17 mouse cellular contexts compared by ENCODE assay signal in genomic region chr10:83974548-83974947, GRCm38 (mm10).
DNase-seq lines count a peak whose midpoint lies in the region; ATAC-seq and TF ChIP-seq lines count a peak whose summit lies in the region.
"Had no signal": no experiment of that assay in that cellular context is flagged by ENCODE, and none has a peak within 500 bp of the region (broad histone marks: within the 10 kb centered on the region; RNA-seq: fewer than 3 reads in every experiment).

No protein-coding gene starts in this region.

- no peak for TF ChIP-seq CTCF in lung, postnatal 0 days (IDR thresholded peaks at IDR 0.05)

- H3K4me2 ChIP-seq in kidney, embryonic 15.5 days = no peak overlapping the region
- H3K4me2 ChIP-seq in lung, postnatal 0 days (replicated peaks; ENCODE audit: low read depth, low read length) = no peak overlapping the region
- no peak overlapping the region for H3K4me2 ChIP-seq in midbrain, embryonic 14.5 days (ENCODE audit: low read length)
- H3K4me2 ChIP-seq: embryonic facial prominence, embryonic 15.5 days; forebrain, embryonic 13.5 days; neural tube, embryonic 12.5 days had no signal

- no peak overlapping the region for H3K9ac ChIP-seq in kidney, embryonic 15.5 days
- H3K9ac ChIP-seq in lung, postnatal 0 days (replicated peaks; ENCODE audit: low read depth) = no peak overlapping the region
- no peak overlapping the region for H3K9ac ChIP-seq in midbrain, embryonic 14.5 days (replicated peaks; ENCODE audit: low read length)
- H3K9ac ChIP-seq: embryonic facial prominence, embryonic 15.5 days; forebrain, embryonic 13.5 days; liver, postnatal 0 days; neural tube, embryonic 12.5 days had no signal

- H3K27me3 ChIP-seq in kidney, embryonic 15.5 days = no peaks in the 10 kb centered on the region
- H3K27me3 ChIP-seq in lung, postnatal 0 days (replicated peaks; ENCODE audit: insufficient read depth, low read length) = no peaks in the 10 kb centered on the region
- H3K27me3 ChIP-seq in midbrain, embryonic 14.5 days (ENCODE audit: control insufficient read depth, insufficient read depth, low read length) = no peaks in the 10 kb centered on the region
- H3K27me3 ChIP-seq: embryonic facial prominence, embryonic 15.5 days; forebrain, embryonic 13.5 days; neural tube, embryonic 12.5 days had no signal

- WGBS in kidney, embryonic 15.5 days = 58% methylated on average over 6 of the region's 6 CpGs
- 41% methylated on average over 6 of the region's 6 CpGs for WGBS in lung, postnatal 0 days
- WGBS in midbrain, embryonic 14.5 days = 91% methylated on average over 6 of the region's 6 CpGs

- DNase-seq in kidney, adult 11 months = peak; percentile 8
- peak; percentile 46 for DNase-seq in lung, postnatal 0 days (ENCODE audit: low spot score)
- no peak for DNase-seq in lung, postnatal 36 days
- peak; percentile 28 to 39 for DNase-seq in heart, postnatal 10 days
- DNase-seq in midbrain, embryonic 14.5 days = no peak
- DNase-seq: adrenal gland, postnatal 14 days; cerebellum, adult 8-10 months; layer of hippocampus, postnatal 36 days; left cerebral cortex, postnatal 4 days; liver, postnatal 0 days; thymus, adult 2 months had no signal

- intact Hi-C loops in heart, postnatal 10 days (cut with DNase I) = no loop called here

- H3K27ac ChIP-seq in kidney, embryonic 15.5 days = no peak overlapping the region
- no peak overlapping the region for H3K27ac ChIP-seq in lung, postnatal 0 days (ENCODE audit: low read length)
- H3K27ac ChIP-seq in midbrain, embryonic 14.5 days (replicated peaks; ENCODE audit: low read depth, low read length) = no peak overlapping the region
- H3K27ac ChIP-seq: embryonic facial prominence, embryonic 15.5 days; forebrain, embryonic 13.5 days; neural tube, embryonic 12.5 days had no signal

- no peaks in the 10 kb centered on the region for H3K36me3 ChIP-seq in kidney, embryonic 15.5 days
- H3K36me3 ChIP-seq in lung, postnatal 0 days (ENCODE audit: insufficient read depth, low read length) = no peaks in the 10 kb centered on the region
- no peaks in the 10 kb centered on the region for H3K36me3 ChIP-seq in midbrain, embryonic 14.5 days (ENCODE audit: control insufficient read depth, insufficient read depth, low read length)
- H3K36me3 ChIP-seq: embryonic facial prominence, embryonic 15.5 days; neural tube, embryonic 12.5 days had no signal

- no peak overlapping the region for H3K4me3 ChIP-seq in kidney, embryonic 15.5 days (replicated peaks)
- H3K4me3 ChIP-seq in lung, postnatal 0 days (ENCODE audit: low read depth, low read length) = no peak overlapping the region
- no peak overlapping the region for H3K4me3 ChIP-seq in midbrain, embryonic 14.5 days (replicated peaks; ENCODE audit: low read depth, low read length)
- H3K4me3 ChIP-seq: embryonic facial prominence, embryonic 15.5 days; forebrain, embryonic 13.5 days; neural tube, embryonic 12.5 days had no signal

- H3K4me1 ChIP-seq in kidney, embryonic 15.5 days = no peaks in the 10 kb centered on the region
- no peaks in the 10 kb centered on the region for H3K4me1 ChIP-seq in lung, postnatal 0 days (ENCODE audit: insufficient read depth, low read depth, low read length)
- no peaks in the 10 kb centered on the region for H3K4me1 ChIP-seq in midbrain, embryonic 14.5 days (ENCODE audit: control insufficient read depth, insufficient read depth, low read length)
- H3K4me1 ChIP-seq: neural tube, embryonic 12.5 days had no signal

- TF ChIP-seq EP300 in lung, postnatal 0 days (IDR thresholded peaks at IDR 0.05) = no peak

- H3K9me3 ChIP-seq in kidney, embryonic 15.5 days (replicated peaks) = no peaks in the 10 kb centered on the region
- no peaks in the 10 kb centered on the region for H3K9me3 ChIP-seq in lung, postnatal 0 days (ENCODE audit: low read length)
- no peaks in the 10 kb centered on the region for H3K9me3 ChIP-seq in midbrain, embryonic 14.5 days (ENCODE audit: control insufficient read depth, low read length)
- H3K9me3 ChIP-seq: embryonic facial prominence, embryonic 15.5 days; forebrain, embryonic 13.5 days; neural tube, embryonic 12.5 days had no signal

- no peak for ATAC-seq in kidney, embryonic 15.5 days (replicated peaks; ENCODE audit: low FRiP score)
- peak; percentile 27; the same call in 1 of the 2 replicates for ATAC-seq in lung, postnatal 0 days
- no peak for ATAC-seq in erythroid progenitor cell, adult 5-6 weeks (replicated peaks; ENCODE audit: low FRiP score, poor library complexity, severe bottlenecking)
- ATAC-seq in midbrain, embryonic 14.5 days (ENCODE audit: low FRiP score, low TSS enrichment) = no peak
- ATAC-seq: CD4-positive, CD25-positive, alpha-beta regulatory T cell, adult 4 months; forebrain, embryonic 13.5 days; liver, postnatal 0 days had no signal

Comparison
In these comparisons a context has a peak if more than half of its experiments do, and no peak if none do; other contexts are left out.
1. DNase-seq: peak in kidney, adult 11 months (single experiment), lung, postnatal 0 days (single experiment) and heart, postnatal 10 days (2 of 2); none in lung, postnatal 36 days (single experiment) and midbrain, embryonic 14.5 days (single experiment).